Mouse (Mus musculus) midbrain, embryonic 10.5 days (tissue): ENCODE data around the gene Ciapin1. TPM values are rescaled to one million over a fixed set of nuclear protein-coding genes. Genes with fewer than 3 reads are reported as not detected.

ENCODE experiments used
- DNase-seq: peaks from one replicate; pipeline ENCODE4 v3.0.0-alpha.2; 2017; ENCODE audit warnings: low spot score
- H3K27ac ChIP-seq: fragments of 300-500 bp; sonication (generic); replicated peaks from 2 replicates; pipeline ENCODE4 v1.5.1; 2016; ENCODE audit warnings: mild to moderate bottlenecking
- H3K27me3 ChIP-seq: fragments of 300-500 bp; sonication (generic); 2 replicates; pipeline ENCODE4 v1.6.1; 2016; ENCODE audit warnings: low read depth, mild to moderate bottlenecking; ENCODE audit not compliant: poor library complexity, severe bottlenecking
- H3K36me3 ChIP-seq: fragments of 300-500 bp; sonication (generic); 2 replicates; pipeline ENCODE4 v1.6.1; 2016; ENCODE audit warnings: mild to moderate bottlenecking, moderate library complexity
- H3K4me1 ChIP-seq: fragments of 300-500 bp; sonication (generic); 2 replicates; pipeline ENCODE4 v1.6.1; 2016
- H3K4me3 ChIP-seq: fragments of 300-500 bp; sonication (generic); 2 replicates; pipeline ENCODE4 v1.5.1; 2016; ENCODE audit warnings: mild to moderate bottlenecking, moderate library complexity
- H3K9me3 ChIP-seq: fragments of 300-500 bp; sonication (generic); replicated peaks from 2 replicates; pipeline ENCODE4 v1.6.1; 2016; ENCODE audit warnings: mild to moderate bottlenecking
- WGBS: fragments of 180-500 bp; shearing (Covaris S2); methylation state at CpG from one replicate; pipeline ENCODE4 v1.1.7; 2016; 5-methylcytosine and 5-hydroxymethylcytosine counted together
- polyA plus RNA-seq: library from polyadenylated mRNA; unstranded; fragments of >200 nt; fragmentation: Nextera tagmentation; extraction: Ambion mirVana; gene quantifications from 2 replicates; pipeline ENCODE4 v1.2.1, GENCODE M21; 2016

Ciapin1 gene
- polyA plus RNA-seq: 185 and 201 TPM in 2 replicates

GRCm38 (mm10) chr8:94837662-94838574, at the start of gene Ciapin1, which contains the start of gene Coq9:
Gene Ciapin1 (minus strand): TSS chr8:94838358.
Gene Coq9 (plus strand): TSS chr8:94838321.
- Histone ChIP-seq H3K27me3 (no peaks in the 10 kb centered on the region), H3K36me3 (no peaks in the 10 kb centered on the region), H3K9me3 (no peaks in the 10 kb centered on the region), H3K27ac (peak within 1 kb of the TSS; percentile 91), H3K4me1 (peaks cover 21% of the 10 kb centered on the region), H3K4me3 (peak within 1 kb of the TSS; percentile 82)
- under 1% methylated on average over 82 of the region's 82 CpGs for WGBS
- DNase-seq: peak; percentile 96

GRCm38 (mm10) chr8:94880742-94881141, 42.6 kb upstream of the Ciapin1 start:
- H3K27me3 ChIP-seq: peaks cover 19% of the 10 kb centered on the region
- no peak overlapping the region for H3K27ac ChIP-seq
- peaks cover 11% of the 10 kb centered on the region for H3K4me1 ChIP-seq
- 82% methylated on average over 4 of the region's 4 CpGs for WGBS
- H3K9me3 ChIP-seq: no peaks in the 10 kb centered on the region
- H3K4me3 ChIP-seq: no peak overlapping the region
- no peak for DNase-seq
- H3K36me3 ChIP-seq: no peaks in the 10 kb centered on the region

DNA sequence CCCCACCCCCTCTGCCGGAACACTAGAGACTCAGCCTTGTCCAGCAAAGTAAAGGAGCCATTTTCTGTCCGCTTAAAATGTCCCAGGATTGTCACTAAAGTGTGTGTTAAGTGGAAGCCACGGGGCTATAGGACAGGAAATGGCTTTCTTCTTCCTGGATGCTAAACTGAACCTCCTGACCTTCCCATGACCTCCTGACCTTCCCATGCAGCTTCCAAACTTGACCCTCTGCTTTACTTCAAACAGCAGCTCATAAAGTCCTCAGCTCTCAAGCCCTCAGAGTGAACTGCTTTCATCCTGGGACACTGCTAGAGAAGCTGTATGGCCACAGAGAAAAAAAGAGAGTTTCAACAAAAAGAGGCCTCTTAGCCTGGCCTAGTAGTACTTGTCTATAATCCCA, 38.7 kb upstream of the Ciapin1 start:
- Histone ChIP-seq H3K27me3 (peaks cover 55% of the 10 kb centered on the region), H3K27ac (no peak overlapping the region), H3K4me3 (0 out of 2 replicates have a peak overlapping the region, but pooled peaks have one; percentile 69), H3K4me1 (peaks cover 36% of the 10 kb centered on the region), H3K36me3 (no peaks in the 10 kb centered on the region), H3K9me3 (no peaks in the 10 kb centered on the region)
- WGBS: 47% methylated on average over 3 of the region's 3 CpGs
- DNase-seq: no peak

DNA sequence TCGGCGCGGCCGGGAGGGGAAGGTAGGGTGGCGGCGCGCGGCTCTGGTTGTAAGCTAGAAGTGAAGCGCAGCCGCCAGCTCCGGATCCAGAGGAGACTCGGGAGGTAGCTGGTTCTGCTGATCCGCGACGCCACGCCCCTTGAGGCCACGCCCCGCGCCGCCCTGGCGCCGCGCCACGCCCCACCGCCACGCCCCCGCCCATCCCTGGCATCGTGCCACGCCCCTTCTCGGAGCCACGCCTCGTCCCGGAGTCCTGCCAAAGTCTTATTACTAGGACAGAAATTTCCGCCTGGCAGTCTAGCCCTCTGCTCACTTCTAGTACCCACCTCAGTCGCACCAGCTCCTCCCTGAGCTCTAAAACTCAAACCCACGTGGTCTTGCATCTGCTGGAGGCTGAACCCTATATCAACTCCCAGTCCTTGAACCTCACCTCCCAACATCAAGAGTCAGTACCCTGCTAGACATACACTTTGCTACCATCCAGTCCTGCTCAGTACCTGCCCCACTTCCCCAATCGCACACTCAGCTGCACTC, 38.1 kb upstream of the Ciapin1 start, which contains the start of gene Dok4:
Dok4 (minus strand) TSS at position 134 of the 534 bp plus-strand sequence.
- 1% methylated on average over 37 of the region's 37 CpGs for WGBS
- Histone ChIP-seq H3K27me3 (peaks cover 60% of the 10 kb centered on the region), H3K36me3 (no peaks in the 10 kb centered on the region), H3K4me1 (peaks cover 42% of the 10 kb centered on the region), H3K4me3 (peak within 1 kb of the TSS; percentile 69), H3K27ac (peak within 1 kb of the TSS; percentile 69; the same call in 1 of the 2 replicates), H3K9me3 (no peaks in the 10 kb centered on the region)
- DNase-seq: peak; percentile 90

DNA sequence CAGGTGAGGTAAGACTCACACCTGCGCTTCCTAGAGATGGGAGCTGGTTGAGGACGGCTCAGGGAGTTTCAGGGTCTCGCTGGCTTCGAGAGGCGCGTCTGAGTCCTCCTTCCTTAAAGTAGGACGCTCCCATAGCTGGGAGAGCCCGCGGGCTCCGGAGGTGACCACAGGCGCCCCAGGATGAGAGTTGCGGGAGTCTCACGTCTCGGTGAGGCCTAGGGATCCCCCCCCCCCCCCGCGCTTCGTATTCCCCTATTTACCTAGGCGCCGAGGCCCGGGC, 37.7 kb upstream of the Ciapin1 start:
- H3K4me1 ChIP-seq: peaks cover 46% of the 10 kb centered on the region
- H3K27me3 ChIP-seq: peaks cover 63% of the 10 kb centered on the region
- DNase-seq: no peak
- no peaks in the 10 kb centered on the region for H3K36me3 ChIP-seq
- H3K9me3 ChIP-seq: no peaks in the 10 kb centered on the region
- H3K27ac ChIP-seq: peak overlapping the region; percentile 69; the same call in 1 of the 2 replicates
- peak overlapping the region; percentile 69 for H3K4me3 ChIP-seq
- under 1% methylated on average over 20 of the region's 20 CpGs for WGBS

DNA sequence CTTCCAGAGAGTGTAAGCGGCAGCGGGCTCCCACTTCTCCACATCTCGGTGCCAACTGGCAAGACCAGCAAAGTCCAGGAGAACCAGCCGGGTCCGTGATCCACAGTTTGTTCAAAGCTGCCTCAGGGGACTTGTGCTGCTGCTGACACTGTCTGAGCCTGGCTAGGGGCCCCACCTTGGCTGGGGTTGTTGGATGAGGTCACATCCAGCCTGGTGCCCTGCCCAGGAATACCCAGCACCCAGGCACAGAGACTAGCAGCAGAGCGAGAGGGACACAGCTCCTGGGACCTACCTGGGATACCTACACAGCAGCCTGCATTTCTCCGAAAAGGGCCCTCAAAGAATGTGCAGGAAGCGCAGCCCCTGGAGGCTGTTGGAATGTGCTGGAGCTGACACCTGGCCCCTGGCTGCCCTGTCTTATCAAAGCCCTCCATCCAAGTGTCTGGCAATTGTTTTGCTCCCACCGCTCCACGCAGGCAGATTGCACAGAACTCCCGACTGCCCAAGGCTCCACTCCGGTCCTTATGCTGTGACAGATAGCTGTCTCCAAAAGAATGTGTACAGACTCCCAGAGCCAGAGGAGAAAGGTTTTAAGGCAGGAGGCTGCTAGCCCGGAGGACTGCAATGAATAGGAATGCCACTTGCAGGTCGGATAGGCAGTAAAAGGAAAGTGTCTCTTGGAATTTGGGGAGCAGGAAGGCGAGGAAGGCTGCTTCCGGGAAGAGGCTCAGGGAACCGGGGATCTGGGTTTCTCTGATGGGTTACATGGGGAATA, 37.1 kb upstream of the Ciapin1 start:
- peak overlapping the region; percentile 69; the same call in 1 of the 2 replicates for H3K27ac ChIP-seq
- H3K4me1 ChIP-seq: peaks cover 52% of the 10 kb centered on the region
- peaks cover 68% of the 10 kb centered on the region for H3K27me3 ChIP-seq
- no peaks in the 10 kb centered on the region for H3K9me3 ChIP-seq
- H3K4me3 ChIP-seq: peak overlapping the region; percentile 69
- 20% methylated on average over 17 of the region's 17 CpGs for WGBS
- H3K36me3 ChIP-seq: no peaks in the 10 kb centered on the region
- no peak for DNase-seq

GRCm38 (mm10) chr8:94874358-94874757, 36.2 kb upstream of the Ciapin1 start:
- no peaks in the 10 kb centered on the region for H3K9me3 ChIP-seq
- H3K27ac ChIP-seq: no peak overlapping the region
- 0 out of 2 replicates have a peak overlapping the region, but pooled peaks have one; percentile 0 for H3K4me3 ChIP-seq
- 16% methylated on average over 6 of the region's 6 CpGs for WGBS
- H3K4me1 ChIP-seq: peaks cover 61% of the 10 kb centered on the region
- peak; percentile 68 for DNase-seq
- no peaks in the 10 kb centered on the region for H3K36me3 ChIP-seq
- peaks cover 77% of the 10 kb centered on the region for H3K27me3 ChIP-seq

DNA sequence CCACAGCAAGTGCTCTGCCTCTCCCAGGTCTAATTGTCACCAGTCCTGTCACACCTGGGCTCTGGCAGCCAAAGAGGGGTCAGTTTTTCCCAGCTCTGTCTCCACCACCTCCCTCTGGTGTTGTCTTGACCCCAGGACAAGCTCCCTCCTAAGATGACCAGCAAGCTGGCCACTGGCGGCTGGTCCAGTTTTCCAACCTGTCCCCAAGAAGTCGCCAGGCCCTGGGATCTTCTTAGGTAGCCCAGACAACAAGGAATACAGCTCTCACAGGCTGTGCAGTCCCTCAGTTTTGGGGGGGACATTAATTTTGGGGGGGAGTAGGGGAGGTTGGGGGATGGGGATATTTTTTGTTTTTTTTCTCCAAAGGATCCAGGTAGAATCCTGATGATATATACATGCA, 34.4 kb upstream of the Ciapin1 start:
- H3K36me3 ChIP-seq: no peaks in the 10 kb centered on the region; the same call in 1 of the 2 replicates
- 71% methylated on average over 2 of the region's 2 CpGs for WGBS
- H3K27me3 ChIP-seq: peaks cover 75% of the 10 kb centered on the region
- no peak overlapping the region for H3K4me3 ChIP-seq
- H3K27ac ChIP-seq: no peak overlapping the region
- peaks cover 72% of the 10 kb centered on the region for H3K4me1 ChIP-seq
- no peak for DNase-seq
- H3K9me3 ChIP-seq: no peaks in the 10 kb centered on the region

GRCm38 (mm10) chr8:94872156-94872555, 34.0 kb upstream of the Ciapin1 start:
- peaks cover under 1% of the 10 kb centered on the region; the same call in 1 of the 2 replicates for H3K36me3 ChIP-seq
- whole genome bisulfite sequencing: 47% methylated on average over 3 of the region's 3 CpGs
- no peak overlapping the region for H3K27ac ChIP-seq
- no peaks in the 10 kb centered on the region for H3K9me3 ChIP-seq
- H3K4me3 ChIP-seq: no peak overlapping the region
- peaks cover 74% of the 10 kb centered on the region for H3K27me3 ChIP-seq
- peaks cover 72% of the 10 kb centered on the region for H3K4me1 ChIP-seq
- DNase-seq: no peak

DNA sequence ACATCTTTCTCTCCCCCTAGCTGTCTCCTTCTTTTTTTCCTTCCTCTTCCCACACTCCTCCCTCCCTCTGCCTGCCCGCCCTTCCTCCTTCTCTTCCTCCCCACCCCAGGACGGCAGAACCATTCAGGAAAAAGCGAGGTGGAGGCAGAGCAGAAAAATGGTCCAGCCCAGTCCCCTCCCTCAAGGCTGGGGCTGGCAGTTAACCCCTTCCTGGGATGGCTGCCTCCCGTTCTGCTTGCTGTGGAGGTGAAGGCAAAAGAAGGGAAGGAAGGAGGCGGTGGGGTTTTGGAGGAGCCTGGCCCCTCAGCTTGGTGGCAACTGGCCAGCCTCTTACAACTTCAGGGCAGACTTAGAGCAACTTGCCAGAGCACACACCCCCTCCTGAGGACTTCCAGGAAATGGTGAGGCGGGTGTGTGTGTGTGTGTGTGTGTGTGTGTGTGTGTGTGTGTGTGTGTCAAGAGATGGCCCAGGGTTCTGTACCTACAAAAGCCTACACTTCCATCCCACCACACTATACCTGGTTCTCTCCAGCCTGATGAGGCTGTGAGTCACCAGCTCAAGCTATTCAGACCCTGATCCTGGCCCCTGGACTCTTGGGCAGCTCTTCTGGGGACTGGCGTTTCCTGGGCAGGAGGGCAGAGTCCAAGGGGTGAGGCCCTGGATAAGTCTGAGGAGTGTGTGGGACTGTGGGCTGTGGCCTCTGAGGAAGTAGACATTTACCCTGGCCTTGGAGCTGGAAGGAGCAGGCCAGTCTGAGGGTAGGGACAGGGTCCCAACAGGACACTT, 33.1 kb upstream of the Ciapin1 start:
- Histone ChIP-seq H3K9me3 (no peaks in the 10 kb centered on the region), H3K27ac (peak overlapping the region; percentile 43; the same call in 1 of the 2 replicates), H3K4me3 (peak overlapping the region; percentile 51), H3K27me3 (peaks cover 67% of the 10 kb centered on the region), H3K4me1 (peaks cover 67% of the 10 kb centered on the region), H3K36me3 (peaks cover 9% of the 10 kb centered on the region)
- 7% methylated on average over 7 of the region's 7 CpGs for WGBS
- peak; percentile 60 for DNase-seq

DNA sequence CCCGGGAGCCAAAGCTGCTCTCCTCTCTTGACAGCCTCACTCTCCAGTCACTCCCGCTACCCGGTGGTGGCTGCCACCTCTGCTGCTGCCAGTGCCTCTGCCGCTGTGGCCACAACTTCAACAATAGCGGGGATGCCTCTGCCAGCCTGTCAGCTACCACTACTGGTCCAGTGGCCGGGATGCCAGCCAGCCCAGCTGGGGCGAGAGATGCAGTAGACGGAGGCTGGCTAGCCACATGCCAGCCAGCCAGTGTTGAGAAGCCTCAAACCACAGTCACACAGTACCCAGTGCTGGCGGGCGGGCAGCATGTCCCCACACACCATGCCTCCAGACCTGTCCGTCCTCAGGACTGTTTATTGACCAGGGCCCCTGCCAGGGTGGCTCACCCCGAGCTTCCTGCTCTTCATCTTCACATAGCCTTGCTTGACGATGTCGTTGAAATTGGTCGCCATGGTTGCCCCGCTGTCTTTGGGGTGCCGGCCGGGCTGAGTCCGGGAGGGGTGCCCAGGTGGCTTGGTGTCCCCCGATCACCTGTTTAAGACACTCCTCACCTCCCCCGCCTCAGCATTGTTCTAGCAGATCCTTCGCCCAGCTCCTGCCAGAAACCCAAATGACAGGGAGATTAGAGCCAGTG, 32.4 kb upstream of the Ciapin1 start:
- 3% methylated on average over 22 of the region's 22 CpGs for WGBS
- Histone ChIP-seq H3K9me3 (no peaks in the 10 kb centered on the region), H3K27me3 (peaks cover 61% of the 10 kb centered on the region), H3K27ac (peak overlapping the region; percentile 43), H3K36me3 (peaks cover 16% of the 10 kb centered on the region), H3K4me1 (peaks cover 60% of the 10 kb centered on the region), H3K4me3 (peak overlapping the region; percentile 51)
- no peak for DNase-seq
